Mouse (Mus musculus): Measurements from ENCODE around the gene Abtb2.

Abtb2 gene

GRCm38 (mm10) chr2:103692810-103693209 lies 126.7 kb downstream of the Abtb2 start:
- no peak for DNase-seq

- DNase-seq: no peak
These were observed 128.9 kb downstream of the Abtb2 start for GRCm38 (mm10) chr2:103694777-103695563.

GRCm38 (mm10) chr2:103696177-103696576 lies 130.1 kb downstream of the Abtb2 start:
- no peak for DNase-seq

- DNase-seq: no peak
These were observed 134.4 kb downstream of the Abtb2 start for GRCm38 (mm10) chr2:103700514-103700913.

GRCm38 (mm10) chr2:103703336-103703735 lies 137.2 kb downstream of the Abtb2 start:
- DNase-seq: no peak

- no peak for DNase-seq
These were observed 137.8 kb downstream of the Abtb2 start for GRCm38 (mm10) chr2:103703865-103704264.

- no peak for DNase-seq
These were observed 139.7 kb downstream of the Abtb2 start for GRCm38 (mm10) chr2:103705826-103706225.

GRCm38 (mm10) chr2:103706226-103706625 lies 140.1 kb downstream of the Abtb2 start:
- DNase-seq: peak; percentile 45

- no peak for DNase-seq
These were observed 141.1 kb downstream of the Abtb2 start for GRCm38 (mm10) chr2:103707056-103707776.

GRCm38 (mm10) chr2:103710849-103711248 lies 144.7 kb downstream of the Abtb2 start:
- no peak for DNase-seq

- no peak for DNase-seq
These were observed 147.7 kb downstream of the Abtb2 start for GRCm38 (mm10) chr2:103713831-103714230.

- peak; percentile 18 for DNase-seq
These were observed 148.3 kb downstream of the Abtb2 start for GRCm38 (mm10) chr2:103714412-103714811.

GRCm38 (mm10) chr2:103718594-103719291 lies 152.6 kb downstream of the Abtb2 start:
- DNase-seq: peak; percentile 49

- no peak for DNase-seq
These were observed 153.2 kb downstream of the Abtb2 start for GRCm38 (mm10) chr2:103719292-103719646.

- no peak for DNase-seq
These were observed 158.4 kb downstream of the Abtb2 start for GRCm38 (mm10) chr2:103724521-103724920.

- DNase-seq: no peak
These were observed 162.0 kb downstream of the Abtb2 start for GRCm38 (mm10) chr2:103728027-103728540.

- no peak for DNase-seq
These were observed 164.9 kb downstream of the Abtb2 start for GRCm38 (mm10) chr2:103730999-103731398.

GRCm38 (mm10) chr2:103731423-103731822 lies 165.3 kb downstream of the Abtb2 start:
- no peak for DNase-seq

- DNase-seq: no peak
These were observed 176.7 kb downstream of the Abtb2 start for GRCm38 (mm10) chr2:103742821-103743220.

- no peak for DNase-seq
These were observed 177.4 kb downstream of the Abtb2 start for GRCm38 (mm10) chr2:103743536-103743935.

- DNase-seq: peak; percentile 39
These were observed 177.9 kb downstream of the Abtb2 start for GRCm38 (mm10) chr2:103743988-103744387.

- no peak for DNase-seq
These were observed 179.4 kb downstream of the Abtb2 start for GRCm38 (mm10) chr2:103745481-103745880.

GRCm38 (mm10) chr2:103746096-103746495 lies 180.0 kb downstream of the Abtb2 start:
- no peak for DNase-seq

All from cerebellum, adult 11-12 months (tissue).